Mouse (Mus musculus) erythroblast, embryonic 14.5 days (primary cell): ENCODE measurements at regions not wholly inside any gene's neighbourhood (a gene's known extent, or its start where the extent isn't known, plus 50 kb on each side); places are given as distances from the start of the nearest gene placed in this dataset.

Experiments
- GATA1 ChIP-seq: IDR thresholded peaks from 2 replicates; pipeline ENCODE4 v1.6.1; 2012; ENCODE audit warnings: low read length, inconsistent platforms, mixed read lengths
- TAL1 ChIP-seq: IDR thresholded peaks from 3 replicates; pipeline ENCODE4 v1.6.1; 2012; ENCODE audit warnings: low read length, inconsistent platforms, mixed read lengths

DNA sequence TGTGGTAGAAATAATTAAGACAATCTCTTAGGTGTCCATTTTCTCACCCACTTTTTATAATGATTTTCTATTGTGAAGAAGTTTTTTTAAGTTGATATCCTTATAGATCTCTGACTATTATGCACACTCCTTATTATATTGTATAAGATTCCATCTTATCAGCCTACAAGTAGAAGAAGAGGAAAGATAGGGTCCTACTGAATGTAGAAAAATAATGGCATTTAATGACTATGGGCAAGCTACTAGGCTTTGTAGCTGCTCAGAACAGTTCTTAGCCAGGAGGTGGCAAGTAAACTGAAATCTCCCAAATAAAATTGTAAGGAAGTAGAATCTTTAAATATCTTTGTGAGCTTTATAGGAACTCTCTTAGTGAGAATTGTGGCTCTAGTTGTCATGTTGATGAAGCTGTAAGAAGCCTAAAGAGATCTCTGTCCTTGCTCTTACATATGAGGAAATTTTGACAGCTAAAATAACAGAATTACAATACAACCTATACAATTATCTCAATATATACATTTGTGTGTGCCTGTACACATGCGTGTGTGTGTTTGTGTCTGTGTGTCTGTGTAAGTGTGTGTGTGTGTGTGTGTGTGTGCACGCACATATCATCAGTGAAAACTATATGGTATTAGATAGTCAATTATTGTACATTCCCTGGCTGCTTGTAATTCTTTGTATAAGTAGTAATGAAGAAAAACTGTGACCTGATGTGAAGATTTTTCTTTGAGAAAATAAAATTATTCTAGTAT, 343.7 kb upstream of the Olfr161 start:
- no peak for TF ChIP-seq GATA1
- no peak for TF ChIP-seq TAL1
